Mouse (Mus musculus): ENCODE data around the gene Prr18. TPM values are rescaled to one million over a fixed set of nuclear protein-coding genes. Genes with fewer than 3 reads are reported as not detected.
"Not testable (repeated sequence)": the region's sequence is repeated elsewhere in the genome, so short reads cannot be mapped to it uniquely, and the experiment has no call there.

The Prr18 gene
- polyA plus RNA-seq (2014; fragmentation: Nextera tagmentation; extraction: Ambion mirVana), result 17.0 and 20.6 TPM in 2 replicates

DNA sequence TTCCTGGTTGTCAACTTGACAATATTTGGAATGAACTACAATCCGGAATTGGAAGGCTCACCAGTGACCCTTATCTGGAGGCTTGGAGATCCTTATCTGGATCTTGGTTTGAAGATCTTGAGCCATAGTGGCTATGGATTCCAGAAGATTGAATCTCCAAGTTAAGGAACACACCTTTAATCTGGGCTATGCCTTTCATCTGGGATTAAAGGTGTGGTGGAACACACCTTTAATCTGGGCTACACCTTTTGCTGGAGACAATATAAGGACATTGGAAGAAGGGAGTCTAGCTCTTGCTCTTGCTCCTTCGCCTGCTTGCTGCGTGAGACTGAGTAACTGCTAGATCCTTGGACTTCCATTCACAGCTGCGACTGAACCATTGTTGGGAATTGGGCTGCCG, at the start of gene Prr18:
Gene Prr18 (plus strand): TSS at position 301 of the 400 bp plus-strand sequence.
- not testable (repeated sequence) for H3K9me3 ChIP-seq (ENCODE audit: control insufficient read depth, low read length); H3K9ac ChIP-seq (replicated peaks; ENCODE audit: low read depth, low read length); H3K27me3 ChIP-seq (ENCODE audit: control insufficient read depth, insufficient read depth, low read length); H3K27ac ChIP-seq (ENCODE audit: low read depth, low read length); H3K4me1 ChIP-seq (ENCODE audit: control insufficient read depth, insufficient read depth, low read length); ATAC-seq (ENCODE audit: low read depth); H3K4me3 ChIP-seq (ENCODE audit: low read depth, low read length); H3K4me2 ChIP-seq (ENCODE audit: low read depth, low read length); H3K36me3 ChIP-seq (ENCODE audit: control insufficient read depth, insufficient read depth, low read length)
- WGBS, result no CpG with 5 or more reads among the region's 5 CpGs

DNA sequence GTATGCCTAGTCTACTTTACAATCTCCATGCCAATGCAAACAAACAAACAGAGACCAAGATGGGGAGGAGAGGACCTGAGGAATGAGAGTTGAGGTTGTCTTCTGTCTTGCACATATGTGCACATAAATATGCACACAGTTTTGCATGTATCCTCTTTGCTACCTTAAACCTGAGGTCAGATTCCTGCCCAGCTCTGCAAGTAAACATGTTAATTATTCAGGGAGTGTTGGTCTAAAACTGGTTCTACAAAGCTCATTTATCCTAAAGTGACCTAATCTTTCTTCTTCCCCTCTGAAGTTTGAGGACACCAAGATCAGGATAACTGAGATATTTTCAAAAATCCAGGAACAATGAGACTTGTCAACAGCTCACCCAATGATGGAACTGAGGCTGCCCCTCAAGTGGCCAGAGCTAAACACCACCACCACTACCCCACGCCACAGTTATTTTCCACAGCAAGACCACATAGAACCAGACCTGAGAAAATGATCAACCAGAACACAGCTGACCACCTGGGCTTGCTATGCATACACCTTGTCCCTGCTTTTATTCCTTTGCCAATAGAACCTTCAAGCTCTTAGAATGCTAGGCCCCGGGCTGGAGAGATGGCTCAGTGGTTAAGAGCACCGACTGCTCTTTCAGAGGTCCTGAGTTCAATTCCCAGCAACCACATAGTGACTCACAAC, 47.1 kb upstream of the Prr18 start:
- H3K4me3 ChIP-seq (ENCODE audit: low read depth, low read length), result no peak overlapping the region
- H3K27ac ChIP-seq (ENCODE audit: low read depth, low read length), result no peak overlapping the region
- no peaks in the 10 kb centered on the region for H3K9me3 ChIP-seq (ENCODE audit: control insufficient read depth, low read length)
- 90% methylated on average over 3 of the region's 3 CpGs for WGBS
- no peaks in the 10 kb centered on the region for H3K36me3 ChIP-seq (ENCODE audit: control insufficient read depth, insufficient read depth, low read length)
- no peak for ATAC-seq (ENCODE audit: low read depth)
- no peak overlapping the region for H3K4me2 ChIP-seq (ENCODE audit: low read depth, low read length)
- no peaks in the 10 kb centered on the region for H3K27me3 ChIP-seq (ENCODE audit: control insufficient read depth, insufficient read depth, low read length)
- no peak overlapping the region for H3K9ac ChIP-seq (replicated peaks; ENCODE audit: low read depth, low read length)
- H3K4me1 ChIP-seq (ENCODE audit: control insufficient read depth, insufficient read depth, low read length), result peaks cover 8% of the 10 kb centered on the region; the same call in 1 of the 2 replicates

DNA sequence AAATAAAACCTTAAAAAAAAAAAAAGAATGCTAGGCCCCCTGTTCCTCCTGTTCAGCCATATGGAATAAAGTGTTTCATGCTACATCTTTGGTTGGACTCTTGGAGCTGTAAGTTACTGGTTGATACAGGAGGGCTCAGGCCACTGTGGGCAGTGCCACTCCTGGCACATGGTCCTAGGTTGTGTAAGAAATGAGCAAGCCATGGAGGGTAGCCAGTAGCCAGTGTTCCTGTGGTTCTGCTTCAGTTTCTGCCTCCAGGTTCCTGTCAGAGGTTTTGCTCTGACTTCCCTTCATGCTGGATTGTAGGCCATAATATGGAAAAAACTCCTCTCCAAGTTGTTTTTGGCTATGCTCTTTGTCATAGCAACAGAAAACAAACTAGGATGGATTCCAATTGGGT, 46.5 kb upstream of the Prr18 start:
- Histone ChIP-seq H3K36me3 (ENCODE audit: control insufficient read depth, insufficient read depth, low read length) (no peaks in the 10 kb centered on the region), H3K27ac (ENCODE audit: low read depth, low read length) (no peak overlapping the region), H3K9ac (replicated peaks; ENCODE audit: low read depth, low read length) (no peak overlapping the region), H3K4me3 (ENCODE audit: low read depth, low read length) (no peak overlapping the region), H3K4me1 (ENCODE audit: control insufficient read depth, insufficient read depth, low read length) (0 out of 2 replicates have a peak, but pooled peaks cover 2% of the 10 kb centered on the region), H3K9me3 (ENCODE audit: control insufficient read depth, low read length) (no peaks in the 10 kb centered on the region), H3K27me3 (ENCODE audit: control insufficient read depth, insufficient read depth, low read length) (no peaks in the 10 kb centered on the region), H3K4me2 (ENCODE audit: low read depth, low read length) (no peak overlapping the region)
- ATAC-seq (ENCODE audit: low read depth), result no peak

DNA sequence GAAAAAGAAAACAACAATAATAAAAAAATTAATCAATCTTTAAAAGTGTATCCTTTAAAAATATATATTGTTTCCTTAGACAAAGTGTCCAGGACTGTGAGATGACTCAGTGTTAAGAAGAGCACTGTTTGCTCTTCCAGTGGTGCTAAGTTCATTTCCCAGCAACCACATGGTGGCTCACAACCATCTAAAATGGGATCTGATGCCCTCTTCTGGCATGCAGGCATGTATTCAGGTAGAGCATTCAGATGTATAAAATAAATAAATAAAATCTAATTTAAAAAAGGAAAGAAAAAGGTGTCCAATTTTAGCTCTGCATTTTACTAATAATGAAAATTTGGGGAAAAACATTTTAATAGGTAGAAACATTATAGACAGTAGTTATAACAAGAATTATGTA, 41.4 kb upstream of the Prr18 start:
- Histone ChIP-seq H3K9me3 (ENCODE audit: control insufficient read depth, low read length) (no peaks in the 10 kb centered on the region), H3K27me3 (ENCODE audit: control insufficient read depth, insufficient read depth, low read length) (no peaks in the 10 kb centered on the region), H3K27ac (ENCODE audit: low read depth, low read length) (no peak overlapping the region), H3K4me1 (ENCODE audit: control insufficient read depth, insufficient read depth, low read length) (no peaks in the 10 kb centered on the region), H3K4me2 (ENCODE audit: low read depth, low read length) (no peak overlapping the region), H3K9ac (replicated peaks; ENCODE audit: low read depth, low read length) (no peak overlapping the region), H3K4me3 (ENCODE audit: low read depth, low read length) (no peak overlapping the region), H3K36me3 (ENCODE audit: control insufficient read depth, insufficient read depth, low read length) (peaks cover 7% of the 10 kb centered on the region; the same call in 1 of the 2 replicates)
- no peak for ATAC-seq (ENCODE audit: low read depth)

DNA sequence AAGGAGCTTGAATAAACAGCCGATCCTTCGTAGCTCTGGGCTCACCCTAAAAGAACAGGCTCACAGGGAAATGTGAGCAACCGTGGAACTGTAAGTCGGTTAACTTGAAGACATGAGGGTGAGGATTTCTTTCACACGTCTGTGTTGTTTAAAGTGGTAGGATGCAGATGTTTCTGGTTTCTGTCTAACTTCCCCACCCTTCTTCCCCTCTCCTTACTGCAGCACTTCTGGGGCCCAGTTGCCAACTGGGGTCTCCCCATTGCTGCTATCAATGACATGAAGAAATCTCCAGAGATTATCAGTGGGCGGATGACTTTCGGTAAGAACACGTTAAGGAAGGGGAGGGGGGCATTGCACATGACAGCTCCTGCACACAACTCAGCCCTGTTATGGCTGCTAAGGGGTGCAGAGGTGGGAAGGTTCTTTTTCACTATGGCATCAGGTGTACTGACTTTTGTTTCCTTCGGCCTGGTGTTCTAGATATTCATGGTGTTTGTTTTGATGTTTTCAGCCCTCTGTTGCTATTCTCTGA, 40.9 kb upstream of the Prr18 start:
- H3K36me3 ChIP-seq (ENCODE audit: control insufficient read depth, insufficient read depth, low read length), result peaks cover 7% of the 10 kb centered on the region; the same call in 1 of the 2 replicates
- 86% methylated on average over 9 of the region's 9 CpGs for WGBS
- no peak overlapping the region for H3K27ac ChIP-seq (ENCODE audit: low read depth, low read length)
- H3K4me2 ChIP-seq (ENCODE audit: low read depth, low read length), result no peak overlapping the region
- no peak overlapping the region for H3K4me3 ChIP-seq (ENCODE audit: low read depth, low read length)
- ATAC-seq (ENCODE audit: low read depth), result no peak
- no peaks in the 10 kb centered on the region for H3K27me3 ChIP-seq (ENCODE audit: control insufficient read depth, insufficient read depth, low read length)
- no peak overlapping the region for H3K9ac ChIP-seq (replicated peaks; ENCODE audit: low read depth, low read length)
- H3K9me3 ChIP-seq (ENCODE audit: control insufficient read depth, low read length), result no peaks in the 10 kb centered on the region
- H3K4me1 ChIP-seq (ENCODE audit: control insufficient read depth, insufficient read depth, low read length), result no peaks in the 10 kb centered on the region

DNA sequence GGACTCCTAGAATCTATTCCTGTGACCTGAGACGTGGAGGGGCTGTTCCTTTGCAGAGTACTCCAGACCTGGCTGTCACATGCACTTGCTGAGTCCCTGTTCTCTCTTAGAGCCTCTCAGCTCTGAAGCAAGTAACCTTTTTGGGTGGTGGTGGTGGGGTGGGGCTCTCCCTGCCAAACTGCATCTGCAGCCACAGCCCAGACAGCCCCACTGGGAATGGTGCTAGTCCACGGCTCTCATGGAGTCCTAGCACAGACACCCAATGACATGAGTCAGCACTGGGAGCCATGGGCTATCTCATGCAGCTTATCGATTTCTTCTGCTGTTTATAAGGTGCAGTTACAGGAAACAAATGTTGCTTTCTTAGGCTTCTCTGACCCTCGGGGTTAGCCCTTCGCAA, 39.5 kb upstream of the Prr18 start:
- ATAC-seq (ENCODE audit: low read depth), result no peak
- Histone ChIP-seq H3K9me3 (ENCODE audit: control insufficient read depth, low read length) (no peaks in the 10 kb centered on the region), H3K9ac (replicated peaks; ENCODE audit: low read depth, low read length) (no peak overlapping the region), H3K4me3 (ENCODE audit: low read depth, low read length) (no peak overlapping the region), H3K27ac (ENCODE audit: low read depth, low read length) (no peak overlapping the region), H3K27me3 (ENCODE audit: control insufficient read depth, insufficient read depth, low read length) (no peaks in the 10 kb centered on the region), H3K36me3 (ENCODE audit: control insufficient read depth, insufficient read depth, low read length) (peaks cover 7% of the 10 kb centered on the region; the same call in 1 of the 2 replicates), H3K4me1 (ENCODE audit: control insufficient read depth, insufficient read depth, low read length) (no peaks in the 10 kb centered on the region), H3K4me2 (ENCODE audit: low read depth, low read length) (no peak overlapping the region)
- WGBS, result 84% methylated on average over 5 of the region's 5 CpGs

DNA sequence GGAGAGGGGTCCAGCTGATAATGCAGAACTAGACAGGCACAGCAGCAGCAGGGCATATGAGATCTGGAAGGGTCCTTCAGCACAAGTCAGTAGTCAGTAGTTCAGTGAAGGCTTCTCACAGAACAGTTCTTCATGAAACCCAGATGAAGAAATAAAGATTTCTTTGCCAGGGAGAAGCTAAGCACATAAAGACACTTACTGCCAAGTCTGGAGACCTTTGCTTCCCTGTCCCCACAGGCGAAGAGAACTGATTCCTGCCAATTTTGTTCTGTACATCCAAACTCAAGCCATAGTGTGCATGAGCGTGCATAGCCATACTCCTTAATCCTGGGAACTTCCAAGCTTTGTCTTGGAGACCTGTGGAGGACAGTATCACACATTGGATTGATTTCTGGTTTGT, 39.0 kb upstream of the Prr18 start:
- H3K4me1 ChIP-seq (ENCODE audit: control insufficient read depth, insufficient read depth, low read length), result no peaks in the 10 kb centered on the region
- WGBS, result 95% methylated on average over 2 of the region's 2 CpGs
- no peak overlapping the region for H3K4me2 ChIP-seq (ENCODE audit: low read depth, low read length)
- H3K36me3 ChIP-seq (ENCODE audit: control insufficient read depth, insufficient read depth, low read length), result peaks cover 7% of the 10 kb centered on the region; the same call in 1 of the 2 replicates
- no peak for ATAC-seq (ENCODE audit: low read depth)
- no peaks in the 10 kb centered on the region for H3K27me3 ChIP-seq (ENCODE audit: control insufficient read depth, insufficient read depth, low read length)
- no peak overlapping the region for H3K4me3 ChIP-seq (ENCODE audit: low read depth, low read length)
- H3K9ac ChIP-seq (replicated peaks; ENCODE audit: low read depth, low read length), result no peak overlapping the region
- H3K27ac ChIP-seq (ENCODE audit: low read depth, low read length), result no peak overlapping the region
- H3K9me3 ChIP-seq (ENCODE audit: control insufficient read depth, low read length), result no peaks in the 10 kb centered on the region

DNA sequence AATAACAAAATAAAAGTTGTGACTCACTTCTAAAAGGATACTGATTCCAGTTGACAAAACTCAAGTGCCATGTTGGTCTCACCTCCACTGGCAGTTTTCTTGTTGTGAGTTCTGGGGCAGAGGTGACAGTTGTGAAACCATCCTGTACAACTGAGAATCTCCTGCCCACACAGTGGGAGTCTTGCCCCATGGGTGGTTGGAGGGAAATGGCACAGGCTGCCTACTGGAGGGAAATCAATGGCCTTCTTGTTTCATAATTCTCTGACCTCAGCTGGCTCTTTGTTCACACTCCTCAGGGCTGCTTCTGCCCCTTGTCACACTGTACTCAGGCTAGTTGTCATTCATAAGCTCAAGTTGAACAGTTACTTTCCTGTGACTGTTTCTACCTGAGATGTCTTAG, 37.7 kb upstream of the Prr18 start:
- Histone ChIP-seq H3K9ac (replicated peaks; ENCODE audit: low read depth, low read length) (no peak overlapping the region), H3K4me1 (ENCODE audit: control insufficient read depth, insufficient read depth, low read length) (no peaks in the 10 kb centered on the region), H3K36me3 (ENCODE audit: control insufficient read depth, insufficient read depth, low read length) (peaks cover 7% of the 10 kb centered on the region; the same call in 1 of the 2 replicates), H3K27me3 (ENCODE audit: control insufficient read depth, insufficient read depth, low read length) (no peaks in the 10 kb centered on the region), H3K4me2 (ENCODE audit: low read depth, low read length) (no peak overlapping the region), H3K9me3 (ENCODE audit: control insufficient read depth, low read length) (no peaks in the 10 kb centered on the region), H3K27ac (ENCODE audit: low read depth, low read length) (no peak overlapping the region), H3K4me3 (ENCODE audit: low read depth, low read length) (no peak overlapping the region)
- no peak for ATAC-seq (ENCODE audit: low read depth)

DNA sequence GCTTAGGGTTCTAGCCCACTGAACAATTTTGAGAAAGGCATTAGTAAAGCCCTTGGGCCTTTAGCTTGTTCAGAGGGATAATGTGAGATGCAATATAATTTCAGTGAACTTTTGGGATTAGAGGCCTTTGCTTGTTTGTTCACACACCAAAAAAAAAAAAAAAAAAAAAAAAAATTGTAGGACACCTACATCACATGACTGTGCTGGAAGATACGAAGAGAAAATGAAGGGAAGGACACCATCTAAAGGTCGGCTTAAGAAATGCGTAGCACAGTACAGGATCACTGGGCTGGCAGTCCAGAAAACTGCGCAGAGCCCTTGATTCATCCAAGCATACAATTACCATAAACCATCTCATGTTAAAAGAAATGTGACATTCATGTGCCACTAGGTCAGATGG, 35.7 kb upstream of the Prr18 start:
- Histone ChIP-seq H3K9ac (replicated peaks; ENCODE audit: low read depth, low read length) (no peak overlapping the region), H3K4me3 (ENCODE audit: low read depth, low read length) (no peak overlapping the region), H3K4me1 (ENCODE audit: control insufficient read depth, insufficient read depth, low read length) (no peaks in the 10 kb centered on the region), H3K27me3 (ENCODE audit: control insufficient read depth, insufficient read depth, low read length) (no peaks in the 10 kb centered on the region), H3K9me3 (ENCODE audit: control insufficient read depth, low read length) (no peaks in the 10 kb centered on the region), H3K36me3 (ENCODE audit: control insufficient read depth, insufficient read depth, low read length) (peaks cover 7% of the 10 kb centered on the region; the same call in 1 of the 2 replicates), H3K27ac (ENCODE audit: low read depth, low read length) (no peak overlapping the region), H3K4me2 (ENCODE audit: low read depth, low read length) (no peak overlapping the region)
- 76% methylated on average over 4 of the region's 4 CpGs for WGBS
- no peak for ATAC-seq (ENCODE audit: low read depth)

Measured in neural tube, embryonic 14.5 days (tissue).